Mouse (Mus musculus) left cerebral cortex, adult 2 months (tissue): Measurements from ENCODE around the gene Pdk4. TPM values are rescaled to one million over a fixed set of nuclear protein-coding genes. Genes with fewer than 3 reads are reported as not detected.

Experiments
- DNase-seq, 2 experiments: peaks; one replicate each; pipeline ENCODE4 v3.0.0; 2021 to 2022; ENCODE audit warnings: low spot score in 2 of 2, mixed read lengths in 1 of 2; ENCODE audit errors: extremely low spot score in 1 of 2
- H3K27ac ChIP-seq: fragments of 200-600 bp; 2 replicates; pipeline ENCODE4 v1.8.1; 2022
- H3K4me3 ChIP-seq: fragments of 200-600 bp; 2 replicates; pipeline ENCODE4 v1.8.1; 2022
- CTCF ChIP-seq: fragments of 200-600 bp; IDR thresholded peaks from 2 replicates; pipeline ENCODE4 v1.8.1; 2022; ENCODE audit warnings: antibody characterized with exemption, mild to moderate bottlenecking, moderate library complexity
- intact Hi-C: fragments of 180-260 bp; cut with DNase I; formaldehyde crosslinking; loops from one replicate; pipeline ENCODE4 v1.15.1; 2025
- total RNA-seq, 2 experiments: library from RNA; stranded (reverse); gene quantifications; 2 replicates each; pipeline ENCODE4 v1.2.3; 2021

Pdk4 gene
- total RNA-seq, 2 experiments from 2014 or later, result 11.0 to 18.8 TPM

DNA sequence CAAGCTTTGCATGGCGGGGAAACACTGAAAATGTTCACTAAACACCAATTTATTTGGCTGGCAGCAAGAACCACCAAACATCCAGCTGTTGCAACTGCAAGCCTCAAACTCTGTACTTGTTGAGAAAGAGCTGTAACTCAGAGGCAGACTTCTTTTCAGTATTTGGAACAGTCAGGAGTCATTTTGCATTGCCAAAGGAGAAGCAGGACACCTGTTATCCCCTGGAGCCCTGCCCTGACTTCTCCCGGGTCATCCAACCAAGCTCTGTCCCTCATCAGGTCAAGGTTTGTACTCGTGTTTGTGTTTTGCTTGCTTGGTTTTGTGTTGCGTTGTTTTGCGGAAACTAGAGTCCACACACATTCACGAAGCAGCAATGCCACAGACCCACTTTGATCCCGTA lies 11.1 kb downstream of the Pdk4 start:
- Histone ChIP-seq H3K27ac (no peak overlapping the region), H3K4me3 (no peak overlapping the region)
- intact Hi-C loops, result no loop called here
- DNase-seq, result no peak
- TF ChIP-seq CTCF, result no peak

DNA sequence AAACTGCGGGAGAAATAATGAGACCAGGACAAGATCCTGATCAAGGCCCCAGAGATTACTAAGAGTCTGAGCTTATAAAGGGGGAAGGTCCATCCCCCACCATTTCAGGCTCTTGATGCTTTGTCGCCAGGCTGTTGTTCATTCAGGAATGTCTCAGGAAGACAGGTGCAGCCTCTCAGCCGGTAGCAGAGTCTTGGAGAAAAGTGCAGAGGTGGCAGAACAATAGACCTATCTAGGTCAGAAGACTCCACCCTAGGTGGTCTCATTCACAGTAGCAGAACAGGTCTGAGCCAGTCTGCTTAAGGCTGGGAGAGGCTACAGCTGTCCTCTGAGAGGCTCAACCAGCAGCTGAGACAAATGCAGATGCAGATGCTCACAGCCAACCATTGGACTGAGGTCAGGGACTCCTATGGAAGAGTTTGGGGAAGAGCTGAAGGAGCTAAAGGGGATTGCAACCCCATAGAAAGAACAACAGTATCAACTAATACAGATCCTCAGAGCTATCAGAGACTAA lies 13.8 kb downstream of the Pdk4 start:
- no peak overlapping the region for H3K27ac ChIP-seq
- no peak for DNase-seq
- intact Hi-C loops, result no loop called here
- no peak overlapping the region for H3K4me3 ChIP-seq
- TF ChIP-seq CTCF, result no peak

DNA sequence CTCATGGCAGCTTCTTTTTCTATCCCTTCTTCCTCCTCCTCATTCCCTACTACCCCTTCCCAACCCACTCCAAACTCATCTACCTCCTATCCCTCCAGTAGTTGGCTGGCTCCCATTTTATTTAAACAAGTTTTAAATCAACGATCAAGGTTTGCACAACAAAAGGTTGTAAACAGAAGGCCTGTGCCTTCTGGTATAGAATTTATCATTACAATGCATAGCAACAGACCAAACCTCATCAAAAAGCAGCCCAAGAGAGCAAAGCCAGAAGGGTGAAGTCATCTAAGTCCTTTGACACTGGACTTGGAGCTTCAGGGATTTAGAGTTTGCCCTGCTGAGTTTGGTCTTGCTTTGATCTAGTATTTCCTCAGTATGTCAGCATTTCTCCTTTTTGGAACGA lies 15.0 kb downstream of the Pdk4 start:
- no peak overlapping the region for H3K27ac ChIP-seq
- intact Hi-C loops, result no loop called here
- H3K4me3 ChIP-seq, result no peak overlapping the region
- DNase-seq, result no peak
- no peak for TF ChIP-seq CTCF

DNA sequence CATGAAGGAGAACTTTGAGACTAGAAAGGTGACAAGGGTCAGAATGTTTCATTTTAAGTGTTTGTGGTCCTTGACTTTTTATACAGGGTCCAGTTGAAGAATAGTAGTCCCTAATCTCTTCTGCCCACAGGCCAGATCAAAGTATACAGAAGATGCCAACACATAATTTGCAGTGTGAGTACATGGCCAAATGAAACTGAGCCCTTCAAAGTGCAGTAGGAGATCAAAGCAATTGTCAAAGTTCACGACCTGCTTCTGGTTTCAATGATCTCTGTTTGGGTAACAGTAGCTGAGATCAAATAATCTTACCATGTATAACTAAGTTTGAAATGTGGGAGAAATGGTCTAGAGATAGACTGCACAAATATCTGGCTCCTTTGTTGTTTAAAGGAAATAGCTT lies 22.1 kb downstream of the Pdk4 start:
- no peak overlapping the region for H3K27ac ChIP-seq
- intact Hi-C loops, result no loop called here

DNA sequence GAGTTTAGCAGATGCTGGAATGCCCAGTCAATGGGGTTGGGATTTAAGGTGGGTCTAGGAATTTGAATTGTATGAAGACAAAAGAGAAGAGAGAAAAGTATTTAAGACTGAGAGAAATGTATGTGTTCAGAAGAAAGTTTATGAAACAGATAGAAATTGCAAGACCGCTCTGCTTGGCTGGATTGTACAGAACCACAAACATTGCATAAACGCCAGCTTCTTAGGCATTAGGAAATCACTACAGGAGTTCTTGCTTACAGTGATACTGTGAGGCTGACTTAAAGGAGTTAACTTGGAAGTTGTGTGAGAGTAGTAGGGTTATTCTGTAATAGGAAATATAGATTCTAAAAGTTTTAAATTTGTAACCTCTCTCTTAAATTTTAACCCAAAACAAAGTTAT lies 23.4 kb downstream of the Pdk4 start:
- intact Hi-C loops, result no loop called here
- DNase-seq, result no peak
- H3K27ac ChIP-seq, result no peak overlapping the region
- no peak for TF ChIP-seq CTCF
- no peak overlapping the region for H3K4me3 ChIP-seq

More for the DNA sequence above, 22.1 kb downstream of the Pdk4 start:
- DNase-seq, result no peak
- H3K4me3 ChIP-seq, result no peak overlapping the region
- no peak for TF ChIP-seq CTCF

DNA sequence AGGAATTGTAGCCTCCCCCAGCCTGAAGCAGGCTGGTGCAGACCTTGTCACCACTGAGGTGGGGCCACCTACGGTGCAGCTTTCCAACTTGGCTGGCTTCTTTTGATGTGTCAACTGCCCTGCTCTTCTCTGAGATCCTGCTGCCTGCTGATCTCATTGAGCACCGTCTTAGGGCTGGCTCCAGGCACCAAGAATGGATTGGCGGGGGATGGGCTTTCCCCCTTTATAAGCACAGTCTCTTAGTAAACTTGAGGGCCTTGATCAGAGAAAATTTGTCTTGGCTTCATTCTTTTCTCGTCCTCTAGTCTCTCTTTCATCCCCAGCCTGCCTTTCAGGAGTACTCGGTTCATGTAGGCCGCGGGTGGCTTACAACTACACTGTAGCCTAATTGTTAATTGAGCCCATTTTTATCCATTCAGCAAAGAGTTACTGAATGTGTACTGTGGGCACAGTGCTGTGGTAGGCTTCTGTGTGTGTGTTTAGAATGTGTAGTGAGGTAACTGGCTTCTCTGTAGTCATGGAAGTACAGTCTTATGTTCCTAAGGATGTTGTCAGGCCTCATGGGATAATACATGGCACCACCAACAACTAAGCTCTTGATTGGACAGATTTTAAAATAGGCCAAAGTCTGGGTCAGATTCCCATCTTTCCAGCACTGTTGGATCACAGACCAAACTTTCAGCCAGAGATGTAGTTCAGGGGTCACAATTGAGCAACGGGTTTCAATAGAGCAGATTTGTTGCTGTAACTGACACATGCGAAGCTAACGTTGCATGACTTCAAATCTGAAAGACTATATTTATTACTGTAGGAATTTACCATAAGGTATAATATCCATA lies 25.4 kb downstream of the Pdk4 start:
- Histone ChIP-seq H3K27ac (no peak overlapping the region), H3K4me3 (no peak overlapping the region)
- no peak for DNase-seq
- intact Hi-C loops, result no loop called here
- no peak for TF ChIP-seq CTCF

DNA sequence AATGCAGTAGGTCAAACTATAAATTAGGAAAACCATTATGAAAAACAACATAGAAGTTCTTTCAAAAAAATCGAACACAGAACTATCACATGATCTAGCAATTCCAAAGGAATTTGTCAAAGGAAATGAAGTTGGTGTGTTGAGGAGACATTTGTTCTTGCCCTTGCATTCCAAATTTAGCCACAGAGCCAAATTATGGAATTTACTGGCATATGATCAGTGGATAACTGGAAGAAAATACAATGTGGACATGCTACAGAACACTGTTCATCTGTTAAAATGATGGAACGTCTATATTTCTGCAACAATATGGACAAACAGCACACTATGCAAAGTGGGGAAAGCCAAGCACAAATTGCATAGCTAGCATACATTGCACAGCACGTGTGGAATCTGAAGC lies 40.3 kb downstream of the Pdk4 start:
- no peak for TF ChIP-seq CTCF
- Histone ChIP-seq H3K4me3 (no peak overlapping the region), H3K27ac (no peak overlapping the region)
- no peak for DNase-seq
- intact Hi-C loops, result no loop called here

DNA sequence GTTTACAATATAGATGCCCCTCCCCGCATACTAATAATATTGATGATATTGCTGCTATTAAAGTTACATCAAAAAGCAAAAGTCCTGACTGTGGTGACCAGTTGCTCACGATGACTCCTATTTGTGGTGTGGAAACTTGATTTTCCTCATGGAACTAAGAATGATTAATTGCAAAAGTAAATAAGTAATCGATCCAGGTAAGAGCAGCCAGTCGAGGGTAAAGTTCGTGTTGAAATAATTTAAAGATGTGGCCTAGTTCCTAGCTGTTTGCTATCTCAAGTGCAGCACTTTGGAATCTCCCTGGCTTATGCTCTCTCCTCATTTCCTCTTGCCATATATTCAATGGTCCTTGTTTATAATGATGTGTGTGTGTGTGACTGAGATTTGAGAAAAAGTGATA lies 46.2 kb downstream of the Pdk4 start:
- intact Hi-C loops, result no loop called here
- no peak for DNase-seq
- TF ChIP-seq CTCF, result no peak
- no peak overlapping the region for H3K27ac ChIP-seq
- H3K4me3 ChIP-seq, result no peak overlapping the region

DNA sequence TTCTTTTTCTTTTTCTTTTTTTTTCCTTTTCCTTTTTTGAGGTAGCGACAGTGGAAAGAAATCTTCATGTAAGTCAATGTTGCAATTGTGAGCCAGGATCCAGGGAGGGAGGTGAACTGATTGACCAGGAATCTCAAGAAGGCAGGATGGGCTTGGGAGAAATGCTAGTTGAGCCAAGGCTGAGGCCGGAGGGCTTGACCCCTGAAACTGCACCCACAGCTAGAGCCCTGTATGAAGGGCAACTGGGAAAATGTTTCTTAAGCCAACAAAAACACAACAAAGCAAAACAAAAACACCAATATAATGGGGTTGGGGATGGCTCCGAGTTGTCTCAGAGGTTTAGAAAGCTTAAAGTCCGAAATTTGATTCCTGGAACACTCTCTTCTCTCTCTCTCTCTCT lies 47.7 kb downstream of the Pdk4 start:
- TF ChIP-seq CTCF, result no peak
- no peak for DNase-seq
- H3K4me3 ChIP-seq, result no peak overlapping the region
- intact Hi-C loops, result no loop called here
- H3K27ac ChIP-seq, result no peak overlapping the region

DNA sequence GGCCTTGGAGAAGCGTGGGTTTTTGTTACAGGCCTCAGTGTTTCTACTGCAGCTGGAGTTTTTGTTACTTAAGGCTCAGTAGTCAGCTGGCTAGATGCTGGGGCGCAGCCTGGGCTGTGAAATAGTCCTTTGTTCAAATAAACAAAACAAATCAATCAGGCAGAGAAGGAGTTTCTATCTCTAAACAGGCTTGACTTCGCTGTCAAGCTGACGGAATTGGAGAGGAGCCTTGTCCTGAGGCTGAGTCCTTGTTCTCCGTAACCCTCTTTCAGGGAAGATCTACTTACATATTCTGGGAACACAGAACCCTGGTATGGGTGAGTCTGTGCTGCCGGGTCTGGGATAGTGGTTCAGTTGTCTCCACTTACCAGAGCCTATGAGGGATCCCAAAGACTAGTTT lies 48.6 kb downstream of the Pdk4 start:
- no peak for TF ChIP-seq CTCF
- Histone ChIP-seq H3K27ac (no peak overlapping the region; the same call in 1 of the 2 replicates), H3K4me3 (no peak overlapping the region)
- intact Hi-C loops, result no loop called here
- DNase-seq, result peak in 1 of 2 experiments; percentile 8

DNA sequence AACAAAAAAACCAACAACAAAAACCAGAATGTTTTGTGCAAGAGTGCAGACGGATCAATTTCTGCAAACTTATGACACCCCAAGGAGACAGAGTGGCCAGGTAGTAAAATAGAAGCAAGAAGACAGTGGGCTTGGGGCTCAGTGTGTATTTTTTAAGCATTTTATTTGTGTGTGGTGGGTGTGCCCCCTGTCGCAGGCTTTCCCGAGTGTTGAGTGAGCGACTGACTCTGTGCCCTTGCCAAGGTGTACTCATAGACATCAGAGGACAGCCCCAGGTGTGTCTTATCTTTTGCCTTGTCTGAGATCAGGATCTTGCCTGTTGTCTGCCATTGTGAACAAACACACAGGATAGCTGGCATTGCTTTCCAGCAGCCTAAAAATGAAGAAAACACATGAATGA lies 49.1 kb downstream of the Pdk4 start:
- DNase-seq, result no peak
- TF ChIP-seq CTCF, result no peak
- intact Hi-C loops, result no loop called here
- Histone ChIP-seq H3K4me3 (no peak overlapping the region), H3K27ac (no peak overlapping the region)

DNA sequence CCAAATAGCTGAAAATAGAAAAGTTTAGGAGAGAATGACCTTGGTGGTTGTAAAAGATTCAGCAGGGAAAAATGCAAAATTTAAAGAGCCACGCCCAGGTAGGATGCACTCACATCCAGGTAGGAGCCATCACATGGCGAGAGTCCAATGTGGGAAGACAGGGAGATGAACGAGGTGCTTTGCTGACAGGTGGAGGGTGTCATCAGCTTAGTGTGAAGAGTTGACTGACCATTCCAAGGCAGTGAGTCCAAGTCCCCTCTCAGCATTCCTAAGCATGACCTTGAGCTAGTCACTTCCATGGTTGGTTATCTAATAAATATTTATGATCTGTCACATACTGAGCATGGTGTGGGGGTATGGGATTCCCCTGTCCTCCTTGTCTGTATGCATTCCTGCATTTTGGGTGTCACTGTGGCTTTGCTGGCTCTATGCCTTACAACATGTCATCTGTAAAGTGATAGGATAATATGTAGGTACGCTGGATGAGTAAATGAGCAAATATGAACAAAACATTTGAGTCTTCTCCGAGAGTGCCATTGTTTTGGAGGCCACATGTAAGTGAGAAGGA lies 51.7 kb downstream of the Pdk4 start:
- DNase-seq, result no peak
- Histone ChIP-seq H3K4me3 (no peak overlapping the region), H3K27ac (no peak overlapping the region)
- TF ChIP-seq CTCF, result no peak
- intact Hi-C loops, result no loop called here
